Mouse (Mus musculus): ENCODE results near the gene Prkaa1. TPM values are rescaled to one million over a fixed set of nuclear protein-coding genes. Genes with fewer than 3 reads are reported as not detected.
"Not testable (repeated sequence)": the region's sequence is repeated elsewhere in the genome, so short reads cannot be mapped to it uniquely, and the experiment has no call there.

Prkaa1 gene
- polyA plus RNA-seq, 1 experiment from 2014 or later = 25.9 TPM

DNA sequence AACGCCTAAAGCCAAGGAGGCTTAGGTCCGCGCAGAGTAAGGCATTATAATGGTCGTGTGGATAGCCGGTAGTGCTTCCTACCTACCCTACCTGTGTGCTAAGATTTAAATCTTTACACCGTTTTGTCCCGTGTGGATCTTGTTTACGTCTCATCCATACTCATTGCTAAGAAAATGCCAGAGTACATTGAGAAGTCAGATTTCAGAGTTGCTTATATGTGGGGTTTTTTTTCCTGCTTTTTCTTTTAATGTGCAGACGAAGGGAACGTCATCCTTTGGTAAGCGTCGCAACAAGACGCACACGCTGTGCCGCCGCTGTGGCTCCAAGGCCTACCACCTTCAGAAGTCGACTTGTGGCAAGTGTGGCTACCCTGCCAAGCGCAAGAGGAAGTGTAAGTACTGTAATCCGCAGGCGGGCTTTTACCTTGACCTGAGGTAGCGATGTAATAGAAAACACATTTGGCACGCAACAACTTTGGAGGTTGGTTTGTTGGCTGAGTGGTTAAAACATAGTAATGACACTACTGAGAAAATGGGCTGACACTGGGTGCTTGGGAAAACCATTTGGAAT lies 26.5 kb upstream of the Prkaa1 start:
- Histone ChIP-seq H3K9me3 (no peaks in the 10 kb centered on the region), H3K9ac (peak overlapping the region; percentile 89), H3K27me3 (replicated peaks) (no peaks in the 10 kb centered on the region), H3K36me3 (peaks cover 25% of the 10 kb centered on the region), H3K27ac (peak overlapping the region; percentile 54), H3K4me1 (replicated peaks) (peaks cover 7% of the 10 kb centered on the region; the same call in 1 of the 2 replicates), H3K4me2 (replicated peaks) (peak overlapping the region; percentile 64), H3K4me3 (replicated peaks) (peak overlapping the region; percentile 80)
- ATAC-seq = no peak
- 2% methylated on average over 22 of the region's 22 CpGs for WGBS

DNA sequence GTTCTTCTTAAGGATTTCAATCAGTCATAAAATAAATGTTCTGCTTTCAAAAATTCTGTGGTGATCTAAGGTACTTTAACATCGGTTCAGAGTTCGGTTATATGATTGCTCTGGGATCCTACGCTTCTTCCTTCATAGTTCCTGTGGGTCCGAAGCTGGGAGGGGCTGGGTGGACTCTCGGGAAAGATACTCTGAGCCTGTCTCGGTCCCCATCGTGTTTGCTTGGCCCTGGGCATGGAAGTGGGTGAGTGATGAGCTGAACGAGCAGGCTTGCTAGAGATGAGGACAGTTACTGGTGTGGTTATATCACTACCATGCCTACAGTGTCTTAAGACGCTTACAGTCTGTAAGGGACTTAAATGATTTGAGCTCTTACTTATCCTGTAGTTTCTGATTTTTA lies 25.0 kb upstream of the Prkaa1 start:
- H3K4me3 ChIP-seq (replicated peaks) = no peak overlapping the region
- no peak overlapping the region; the same call in 1 of the 2 replicates for H3K4me2 ChIP-seq (replicated peaks)
- peaks cover 7% of the 10 kb centered on the region; the same call in 1 of the 2 replicates for H3K4me1 ChIP-seq (replicated peaks)
- H3K9me3 ChIP-seq = no peaks in the 10 kb centered on the region
- no peak for ATAC-seq
- H3K36me3 ChIP-seq = peaks cover 25% of the 10 kb centered on the region
- no peak overlapping the region for H3K9ac ChIP-seq
- H3K27ac ChIP-seq = no peak overlapping the region
- WGBS = 82% methylated on average over 9 of the region's 9 CpGs
- no peaks in the 10 kb centered on the region for H3K27me3 ChIP-seq (replicated peaks)

DNA sequence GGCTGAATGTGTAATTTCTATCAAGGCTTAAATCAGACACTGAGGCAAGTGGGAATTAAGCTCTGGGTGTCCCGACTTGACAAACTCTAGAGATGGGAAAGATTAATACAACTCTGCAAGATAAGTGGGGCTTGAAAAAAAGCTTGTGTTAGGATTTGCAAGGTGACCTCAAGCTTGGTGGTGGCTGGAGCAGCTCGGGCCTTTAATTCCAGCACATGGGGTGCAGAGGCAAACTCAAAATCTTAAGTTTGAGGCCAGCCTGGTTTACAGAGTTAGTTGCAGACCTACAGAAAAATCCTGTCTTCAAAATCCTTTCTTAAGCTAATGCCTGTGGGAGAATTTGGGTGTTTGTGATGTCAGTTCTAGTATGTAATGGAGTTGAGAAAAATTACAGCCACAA lies 24.5 kb upstream of the Prkaa1 start:
- WGBS = 88% methylated on average over 2 of the region's 2 CpGs
- H3K4me3 ChIP-seq (replicated peaks) = no peak overlapping the region
- H3K9me3 ChIP-seq = no peaks in the 10 kb centered on the region
- peaks cover 26% of the 10 kb centered on the region for H3K36me3 ChIP-seq
- no peaks in the 10 kb centered on the region for H3K27me3 ChIP-seq (replicated peaks)
- no peak overlapping the region for H3K9ac ChIP-seq
- H3K4me2 ChIP-seq (replicated peaks) = no peak overlapping the region
- no peak for ATAC-seq
- no peak overlapping the region for H3K27ac ChIP-seq
- peaks cover 7% of the 10 kb centered on the region; the same call in 1 of the 2 replicates for H3K4me1 ChIP-seq (replicated peaks)

DNA sequence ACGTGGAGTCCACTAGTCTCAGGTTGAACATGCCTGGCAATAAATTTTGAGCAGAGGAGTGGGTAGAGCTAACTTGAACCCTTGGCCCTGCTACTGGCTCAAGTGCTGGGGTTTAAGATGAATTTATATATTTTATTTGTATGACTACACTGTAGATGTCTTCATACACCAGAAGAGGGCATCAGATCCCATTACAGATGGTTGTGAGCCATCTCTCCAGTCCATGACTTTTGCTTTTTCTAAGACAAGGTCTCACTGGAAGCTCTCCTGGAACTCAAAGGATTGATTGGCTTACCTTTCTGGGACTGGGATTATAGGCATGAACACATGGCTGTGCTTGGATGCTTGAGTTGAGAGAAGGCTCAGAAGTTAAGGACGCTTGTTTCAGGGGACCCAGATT lies 24.0 kb upstream of the Prkaa1 start:
- Histone ChIP-seq H3K4me2 (replicated peaks) (no peak overlapping the region), H3K36me3 (peaks cover 30% of the 10 kb centered on the region), H3K9ac (no peak overlapping the region), H3K4me3 (replicated peaks) (no peak overlapping the region), H3K9me3 (no peaks in the 10 kb centered on the region), H3K27me3 (replicated peaks) (no peaks in the 10 kb centered on the region), H3K27ac (no peak overlapping the region), H3K4me1 (replicated peaks) (peaks cover 7% of the 10 kb centered on the region; the same call in 1 of the 2 replicates)
- no peak for ATAC-seq
- WGBS = 92% methylated on average over 2 of the region's 2 CpGs

DNA sequence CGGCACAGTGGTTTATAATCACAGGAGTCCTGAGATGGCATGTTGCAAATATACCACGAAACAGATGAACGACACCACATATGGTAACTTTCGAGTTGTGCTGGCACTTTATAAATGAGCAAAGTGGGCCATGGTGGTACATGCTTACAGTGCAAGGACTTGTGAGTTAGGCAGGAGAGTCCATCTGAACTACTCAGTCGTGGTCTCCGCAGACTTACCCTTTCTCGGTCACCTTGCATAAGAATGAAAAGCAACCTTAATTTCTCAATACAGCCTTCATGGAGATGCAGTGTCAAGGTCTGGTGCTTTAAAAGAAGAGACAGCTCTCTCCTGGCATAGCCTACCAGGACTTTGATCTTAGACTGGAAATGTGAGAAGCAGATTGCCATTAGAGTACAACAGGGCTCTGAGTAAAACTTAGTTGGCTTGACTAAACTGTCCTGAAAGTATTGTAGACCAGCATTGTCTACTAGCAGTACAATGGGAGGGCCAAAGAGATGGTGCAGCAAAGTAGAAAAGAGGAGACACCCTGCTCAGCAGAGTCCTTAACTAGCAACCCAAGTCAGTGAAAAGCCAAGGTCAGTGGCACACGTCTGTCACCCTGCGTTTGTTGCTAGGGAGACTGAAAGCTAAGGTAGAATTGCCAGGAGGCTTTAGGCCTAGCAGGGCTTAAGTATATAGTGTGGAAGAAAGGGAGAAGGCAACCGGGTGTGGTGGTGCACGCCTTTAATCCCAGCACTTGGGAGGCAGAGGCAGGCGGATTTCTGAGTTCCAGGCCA lies 21.9 kb upstream of the Prkaa1 start:
- H3K4me1 ChIP-seq (replicated peaks) = peaks cover 7% of the 10 kb centered on the region; the same call in 1 of the 2 replicates
- no peaks in the 10 kb centered on the region for H3K9me3 ChIP-seq
- WGBS = 84% methylated on average over 12 of the region's 12 CpGs
- H3K4me3 ChIP-seq (replicated peaks) = no peak overlapping the region
- ATAC-seq = peak; percentile 16; the same call in 1 of the 2 replicates
- H3K27me3 ChIP-seq (replicated peaks) = no peaks in the 10 kb centered on the region
- H3K27ac ChIP-seq = no peak overlapping the region
- H3K9ac ChIP-seq = no peak overlapping the region
- H3K36me3 ChIP-seq = peaks cover 30% of the 10 kb centered on the region
- H3K4me2 ChIP-seq (replicated peaks) = no peak overlapping the region

DNA sequence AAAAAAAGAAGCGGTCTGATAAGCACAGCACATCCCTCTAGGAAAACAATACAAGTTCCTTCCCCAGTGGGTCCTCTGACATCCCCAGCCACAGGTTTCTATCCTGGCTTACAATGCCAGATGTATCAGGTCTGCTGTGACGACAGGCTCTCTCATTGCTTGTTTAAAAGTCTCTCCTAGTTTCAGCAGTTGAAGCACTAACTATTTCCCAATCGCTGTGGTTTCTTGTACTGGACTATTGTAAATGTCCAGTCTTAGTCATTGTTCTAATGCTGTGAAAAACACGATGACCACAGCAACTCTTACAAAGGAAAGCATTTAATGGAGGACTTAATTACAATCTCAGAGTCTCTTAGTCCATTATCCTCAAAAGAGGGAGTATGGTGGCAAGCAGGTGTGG lies 17.2 kb upstream of the Prkaa1 start:
- Histone ChIP-seq H3K4me2 (replicated peaks) (no peak overlapping the region), H3K27ac (no peak overlapping the region), H3K9ac (no peak overlapping the region), H3K36me3 (peaks cover 8% of the 10 kb centered on the region; the same call in 1 of the 2 replicates), H3K27me3 (replicated peaks) (no peaks in the 10 kb centered on the region), H3K4me1 (replicated peaks) (no peaks in the 10 kb centered on the region), H3K4me3 (replicated peaks) (no peak overlapping the region), H3K9me3 (no peaks in the 10 kb centered on the region)
- no peak for ATAC-seq
- WGBS = 75% methylated on average over 4 of the region's 4 CpGs

DNA sequence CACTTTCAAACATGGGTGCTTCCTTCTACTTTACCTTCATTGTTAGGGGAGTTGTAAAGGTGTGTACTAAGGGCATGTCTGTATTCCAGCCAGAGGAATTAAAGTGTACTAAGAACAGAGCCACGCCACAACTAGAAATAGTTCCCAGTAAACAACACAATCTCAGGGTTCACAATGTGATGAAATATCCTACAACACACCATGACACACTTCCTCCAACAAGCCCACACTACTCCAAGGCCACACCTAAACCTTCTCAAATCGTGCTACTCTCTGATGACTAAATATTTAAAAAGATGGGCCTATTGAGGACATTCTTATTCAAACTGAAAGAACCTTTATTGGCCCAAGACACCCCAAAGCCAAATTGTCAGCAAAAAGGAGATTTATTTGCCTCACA lies 16.2 kb upstream of the Prkaa1 start:
- 78% methylated on average over 2 of the region's 2 CpGs for WGBS
- no peak overlapping the region for H3K4me2 ChIP-seq (replicated peaks)
- H3K9me3 ChIP-seq = no peaks in the 10 kb centered on the region
- no peak overlapping the region for H3K4me3 ChIP-seq (replicated peaks)
- H3K4me1 ChIP-seq (replicated peaks) = no peaks in the 10 kb centered on the region
- H3K36me3 ChIP-seq = peaks cover 6% of the 10 kb centered on the region; the same call in 1 of the 2 replicates
- ATAC-seq = no peak
- H3K27me3 ChIP-seq (replicated peaks) = no peaks in the 10 kb centered on the region
- H3K9ac ChIP-seq = no peak overlapping the region
- no peak overlapping the region for H3K27ac ChIP-seq

DNA sequence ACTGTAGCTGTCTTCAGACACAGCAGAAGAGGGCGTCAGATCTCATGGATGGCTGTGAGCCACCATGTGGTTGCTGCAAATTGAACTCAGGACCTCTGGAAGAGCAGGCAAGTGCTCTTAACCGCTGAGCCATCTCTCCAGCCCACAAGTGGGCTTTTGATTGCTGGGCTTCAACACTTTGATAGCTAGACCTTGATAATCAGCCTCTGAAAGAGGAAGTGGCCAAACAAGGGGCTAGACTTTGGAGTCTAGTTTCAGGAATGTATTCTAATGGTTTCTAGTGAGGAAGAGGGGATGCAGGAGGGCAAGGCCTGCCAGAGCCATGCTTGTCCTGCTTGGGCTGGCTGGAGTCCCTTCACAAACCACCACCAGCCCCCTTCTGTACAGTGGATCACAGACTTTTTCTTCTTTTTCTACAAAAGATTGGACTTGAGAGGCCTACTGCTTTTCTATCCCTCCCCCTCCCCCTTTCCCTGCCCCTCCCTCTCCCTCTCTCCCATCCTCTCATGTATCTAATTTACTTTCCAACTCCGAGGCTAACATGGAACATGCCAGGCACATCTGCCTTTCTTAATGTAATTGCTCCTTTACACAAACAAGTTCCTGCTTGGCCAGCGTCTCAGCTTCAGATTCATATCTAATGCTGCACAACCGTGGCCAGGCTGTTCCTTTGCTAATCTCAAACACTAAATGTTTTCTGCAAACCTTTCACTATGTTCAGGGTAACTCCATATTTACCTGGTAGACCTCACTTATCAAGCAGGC lies 15.3 kb upstream of the Prkaa1 start:
- 47% methylated on average over 5 of the region's 5 CpGs for WGBS
- no peaks in the 10 kb centered on the region for H3K27me3 ChIP-seq (replicated peaks)
- H3K36me3 ChIP-seq = peaks cover 6% of the 10 kb centered on the region; the same call in 1 of the 2 replicates
- no peaks in the 10 kb centered on the region for H3K4me1 ChIP-seq (replicated peaks)
- no peak overlapping the region for H3K9ac ChIP-seq
- no peak overlapping the region for H3K27ac ChIP-seq
- ATAC-seq = no peak
- no peak overlapping the region for H3K4me3 ChIP-seq (replicated peaks)
- no peak overlapping the region for H3K4me2 ChIP-seq (replicated peaks)
- H3K9me3 ChIP-seq = no peaks in the 10 kb centered on the region

DNA sequence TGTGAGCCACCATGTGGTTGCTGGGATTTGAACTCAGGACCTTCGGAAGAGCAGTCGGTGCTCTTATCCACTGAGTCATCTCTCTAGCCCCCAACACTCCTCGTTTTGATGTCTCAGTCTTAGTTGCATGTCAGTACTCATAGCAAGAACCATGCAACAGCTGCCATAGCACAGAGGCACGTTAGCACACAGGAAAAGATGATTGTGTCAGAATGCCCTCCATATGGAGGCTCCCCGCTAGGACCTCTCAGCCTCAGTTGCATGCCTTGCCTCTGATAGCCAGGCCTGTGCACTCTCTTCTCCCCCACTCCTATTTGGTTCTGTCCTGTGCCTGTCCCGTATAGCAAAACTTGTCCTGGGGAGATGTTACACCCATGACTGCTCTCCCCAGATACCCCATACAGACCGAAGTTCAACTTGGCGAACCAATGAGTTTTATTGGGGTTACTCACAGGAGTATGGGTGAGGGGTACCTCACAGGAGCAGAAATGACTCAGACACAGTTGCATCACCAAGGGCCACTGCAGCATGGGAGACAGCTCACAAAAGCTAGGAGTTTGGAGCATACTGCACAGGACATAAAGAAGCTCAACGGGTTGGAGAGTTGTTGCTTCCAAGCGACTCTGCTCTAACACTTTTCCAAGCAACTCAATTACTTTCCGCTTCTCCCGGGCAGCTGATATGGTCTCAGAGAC lies 14.4 kb upstream of the Prkaa1 start:
- H3K36me3 ChIP-seq = peaks cover 4% of the 10 kb centered on the region; the same call in 1 of the 2 replicates
- H3K4me2 ChIP-seq (replicated peaks) = no peak overlapping the region
- H3K27ac ChIP-seq = no peak overlapping the region
- no peak overlapping the region for H3K9ac ChIP-seq
- no peaks in the 10 kb centered on the region for H3K27me3 ChIP-seq (replicated peaks)
- H3K4me3 ChIP-seq (replicated peaks) = no peak overlapping the region
- no peaks in the 10 kb centered on the region for H3K4me1 ChIP-seq (replicated peaks)
- 87% methylated on average over 12 of the region's 12 CpGs for WGBS
- peak; percentile 55 for ATAC-seq
- H3K9me3 ChIP-seq = no peaks in the 10 kb centered on the region

DNA sequence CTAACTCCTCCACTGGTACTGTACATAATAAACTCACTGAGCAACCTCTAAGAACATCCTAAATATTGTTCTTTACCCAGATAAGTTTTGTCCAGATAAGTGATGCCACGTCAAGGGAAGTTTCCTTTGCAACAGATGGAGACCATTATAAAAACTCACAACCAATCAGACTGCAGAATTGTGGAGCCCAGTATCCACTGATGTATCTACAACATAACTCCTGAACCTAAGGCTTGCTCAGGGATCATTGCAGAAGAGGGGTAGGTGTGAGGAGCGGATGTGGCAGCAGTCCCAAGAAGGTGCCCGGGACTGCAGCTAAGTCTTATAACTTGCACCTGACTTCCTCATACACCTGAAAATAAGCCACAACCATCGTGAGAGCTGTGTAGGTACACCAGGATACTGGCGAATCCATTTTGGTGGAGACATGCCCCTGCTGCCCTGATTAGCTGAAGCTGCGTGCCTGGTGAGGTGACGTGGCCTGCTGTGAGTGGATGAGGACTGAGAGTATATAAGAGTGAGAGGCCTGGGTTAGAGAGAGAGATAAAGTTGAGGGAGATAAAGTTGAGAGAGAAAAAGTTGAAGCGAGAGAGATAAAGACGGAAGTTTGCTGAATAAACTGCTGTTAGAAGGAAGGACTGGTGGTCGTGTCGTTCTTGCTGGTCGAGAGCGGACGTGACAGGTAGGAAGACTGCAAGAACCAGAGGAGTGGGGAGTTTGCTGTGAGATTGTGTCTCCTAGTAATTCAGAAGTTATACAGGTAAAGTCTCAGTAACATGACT lies 12.6 kb upstream of the Prkaa1 start:
- H3K27me3 ChIP-seq (replicated peaks); H3K36me3 ChIP-seq; H3K4me2 ChIP-seq (replicated peaks); H3K27ac ChIP-seq; H3K4me3 ChIP-seq (replicated peaks); H3K9me3 ChIP-seq; ATAC-seq; H3K9ac ChIP-seq; H3K4me1 ChIP-seq (replicated peaks): not testable (repeated sequence)
- 82% methylated on average over 14 of the region's 14 CpGs for WGBS

DNA sequence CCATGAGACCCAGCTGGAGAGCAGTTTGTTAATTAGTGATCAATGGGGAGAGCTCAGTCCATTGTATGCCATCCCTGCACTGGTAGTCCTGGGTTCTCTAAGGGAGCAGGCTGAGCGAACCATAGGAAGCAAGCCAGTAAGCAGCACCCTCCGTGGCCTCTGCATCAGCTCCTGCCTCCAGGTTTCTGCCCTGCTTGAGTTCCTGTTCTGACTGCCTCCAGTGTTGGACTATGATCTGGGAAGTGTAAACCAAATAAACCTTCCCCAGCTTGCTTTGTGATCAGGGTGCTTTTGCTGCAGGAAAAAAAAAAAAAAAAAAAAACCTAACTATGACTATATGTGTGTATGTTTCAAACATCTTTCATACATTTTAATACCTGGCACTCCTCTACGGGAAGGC lies 10.4 kb upstream of the Prkaa1 start:
- H3K27ac ChIP-seq = no peak overlapping the region
- no peak overlapping the region for H3K9ac ChIP-seq
- H3K36me3 ChIP-seq = no peaks in the 10 kb centered on the region
- ATAC-seq = peak; percentile 79
- H3K4me2 ChIP-seq (replicated peaks) = no peak overlapping the region
- WGBS = 67% methylated on average over 3 of the region's 3 CpGs
- H3K9me3 ChIP-seq = no peaks in the 10 kb centered on the region
- 0 out of 2 replicates have a peak, but pooled peaks cover 3% of the 10 kb centered on the region for H3K4me1 ChIP-seq (replicated peaks)
- no peak overlapping the region for H3K4me3 ChIP-seq (replicated peaks)
- H3K27me3 ChIP-seq (replicated peaks) = no peaks in the 10 kb centered on the region

All from intestine, embryonic 15.5 days (tissue).